Mouse (Mus musculus): ENCODE measurements at regions not wholly inside any gene's neighbourhood (a gene's known extent, or its start where the extent isn't known, plus 50 kb on each side); places are given as distances from the start of the nearest gene placed in this dataset.

DNA sequence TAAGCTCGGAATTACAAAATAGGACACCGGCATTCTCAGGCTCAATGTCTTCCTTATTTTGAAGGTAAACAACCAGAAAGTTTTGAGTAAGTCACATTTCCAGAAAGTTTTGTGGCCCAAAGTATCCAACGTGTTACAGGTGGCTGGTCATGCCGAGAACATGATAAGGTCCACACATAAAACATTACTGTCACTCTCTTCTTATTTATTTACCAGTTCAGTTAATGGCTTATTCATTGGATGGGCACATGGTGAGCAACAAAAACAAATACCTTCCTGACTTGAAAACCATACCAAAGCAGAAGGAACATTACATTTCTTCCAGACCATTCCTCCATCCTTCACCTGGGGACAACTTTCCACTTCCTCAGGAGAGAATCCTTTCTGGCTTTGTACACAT is 345.5 kb upstream of the Arid1b start:
- no peak for DNase-seq (ENCODE audit: low read depth, low spot score)

- no peak for DNase-seq (ENCODE audit: low read depth, low spot score)
Measured at GRCm38 (mm10) chr17:4654221-4654620, 339.9 kb upstream of the Arid1b start.

GRCm38 (mm10) chr17:4661996-4662395 is 332.1 kb upstream of the Arid1b start:
- DNase-seq (ENCODE audit: low read depth, low spot score), result no peak

DNA sequence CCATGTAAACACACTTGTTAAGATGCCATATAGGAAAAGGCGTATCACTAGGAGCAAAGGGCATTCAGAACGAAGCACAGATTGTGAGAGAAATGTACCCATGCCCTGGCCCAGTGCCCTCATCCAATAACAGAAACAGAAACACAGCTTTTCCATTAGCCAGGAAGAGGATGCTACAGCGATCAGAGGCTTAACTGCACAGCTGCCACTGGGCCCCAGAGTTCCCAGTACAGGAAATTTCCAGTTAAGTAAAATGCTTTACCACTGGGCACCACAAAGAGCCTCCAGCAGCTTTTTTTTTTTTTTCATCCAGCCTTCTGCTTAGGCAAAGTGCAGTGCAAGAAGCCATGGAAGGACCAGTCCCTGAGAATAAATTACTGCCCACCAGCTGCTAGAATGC is 325.6 kb upstream of the Arid1b start:
- no peak for DNase-seq (ENCODE audit: low read depth, low spot score)

DNA sequence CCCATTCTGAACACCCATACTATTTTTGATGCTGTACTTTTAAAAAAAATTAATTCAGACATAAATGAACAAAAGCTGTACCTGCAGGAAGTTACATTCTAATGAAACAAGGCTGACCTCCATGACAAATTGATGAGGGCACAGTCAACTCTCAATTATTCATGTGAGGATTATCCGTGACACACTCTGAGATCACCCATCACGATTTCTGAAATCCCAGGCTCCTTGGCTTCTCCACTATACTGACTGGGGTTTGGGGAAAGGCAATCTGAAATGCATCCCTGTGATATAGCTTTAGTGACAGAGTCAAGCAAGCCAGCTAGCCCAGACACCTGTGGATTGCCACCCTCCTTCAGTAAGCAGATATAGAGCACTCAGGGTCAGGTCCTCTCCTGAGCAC is 320.9 kb upstream of the Arid1b start:
- no peak for DNase-seq (ENCODE audit: low read depth, low spot score)

GRCm38 (mm10) chr17:4706421-4706820 is 287.7 kb upstream of the Arid1b start:
- no peak for DNase-seq (ENCODE audit: low read depth, low spot score)

GRCm38 (mm10) chr17:4721061-4721460 is 273.1 kb upstream of the Arid1b start:
- no peak for DNase-seq (ENCODE audit: low read depth, low spot score)

- no peak for DNase-seq (ENCODE audit: low read depth, low spot score)
Measured at GRCm38 (mm10) chr17:4724031-4724430, 270.1 kb upstream of the Arid1b start.

- DNase-seq (ENCODE audit: low read depth, low spot score), result no peak
Measured at GRCm38 (mm10) chr17:4726331-4726741, 267.8 kb upstream of the Arid1b start.

DNA sequence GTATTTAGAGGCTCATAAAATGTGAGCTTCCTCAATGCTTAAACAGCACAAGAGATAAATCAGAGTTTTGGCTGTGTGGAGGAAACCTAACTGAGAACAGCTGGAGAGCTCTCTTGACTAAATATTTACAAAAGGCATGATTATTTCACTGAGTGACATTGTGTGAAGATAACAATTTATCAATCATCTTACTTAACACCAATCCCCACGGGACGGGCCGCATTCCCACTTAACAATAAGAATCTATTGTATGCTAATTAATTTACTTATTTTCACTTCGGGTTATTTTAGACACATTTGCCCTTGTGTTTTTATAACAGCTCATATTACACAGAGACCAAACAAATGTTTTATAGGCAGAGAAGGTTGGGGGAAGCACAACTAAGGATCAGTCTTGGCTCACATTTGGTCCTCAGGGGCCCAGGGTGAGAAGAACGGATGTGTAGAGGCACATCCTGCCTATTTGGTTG is 259.7 kb upstream of the Arid1b start:
- DNase-seq (ENCODE audit: low read depth, low spot score), result no peak

DNA sequence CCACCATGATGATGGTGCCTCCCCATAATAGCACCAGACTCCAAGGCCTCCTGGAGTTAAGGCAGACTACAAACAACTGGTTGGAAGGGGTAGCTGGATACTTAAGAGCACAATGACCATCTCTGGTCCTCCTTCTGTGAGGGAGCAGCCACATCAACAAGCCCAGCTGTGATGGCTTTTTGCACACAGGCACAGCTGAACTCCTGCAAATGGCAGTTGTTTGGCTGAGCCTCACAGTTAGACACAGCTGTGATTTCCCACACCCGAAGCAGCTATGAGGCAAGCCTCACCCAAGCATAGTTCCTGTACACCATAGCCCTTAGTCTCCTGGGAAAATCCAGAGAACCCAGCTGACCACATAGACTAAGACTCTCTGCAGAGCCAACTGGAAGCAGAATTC is 258.9 kb upstream of the Arid1b start:
- no peak for DNase-seq (ENCODE audit: low read depth, low spot score)

DNA sequence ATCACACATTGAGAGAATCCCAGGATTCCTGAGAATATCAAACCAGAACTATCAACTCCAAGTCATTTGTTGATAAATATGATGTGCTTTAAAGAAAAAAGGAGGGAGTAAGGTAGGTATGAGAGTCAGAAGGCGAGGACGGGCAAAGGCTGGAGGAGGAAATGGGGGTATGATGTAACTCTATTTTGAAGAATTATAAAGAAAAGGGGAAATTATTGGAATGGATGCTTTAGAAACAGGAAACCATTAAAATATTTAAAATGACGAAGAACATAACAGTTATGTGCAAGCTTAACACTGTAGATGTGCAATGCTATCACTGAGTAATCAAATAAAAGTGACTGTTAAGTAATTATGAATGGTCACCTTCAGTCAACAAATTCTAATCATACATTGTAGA is 257.4 kb upstream of the Arid1b start:
- no peak for DNase-seq (ENCODE audit: low read depth, low spot score)

GRCm38 (mm10) chr17:4738717-4739485 is 255.2 kb upstream of the Arid1b start:
- no peak for DNase-seq (ENCODE audit: low read depth, low spot score)

DNA sequence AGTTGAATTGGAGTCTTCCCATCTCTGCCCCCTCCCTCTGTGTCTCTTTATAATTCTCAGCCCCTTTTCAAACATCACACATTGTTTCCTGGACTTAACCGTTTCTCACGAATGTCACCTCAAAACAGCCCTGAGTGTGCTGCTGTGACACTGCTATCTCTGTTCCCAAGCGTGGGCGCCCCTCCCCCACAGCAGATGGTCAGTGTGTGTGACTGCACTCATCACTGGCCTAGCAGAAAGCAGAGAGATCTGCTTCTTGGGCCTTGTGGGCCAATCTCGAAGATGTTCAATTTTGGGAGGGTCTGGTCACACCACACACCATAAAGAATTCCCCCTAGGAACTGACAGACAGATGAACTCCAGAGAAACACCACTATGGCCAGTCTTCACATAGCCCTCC is 253.3 kb upstream of the Arid1b start:
- DNase-seq (ENCODE audit: low read depth, low spot score), result no peak

GRCm38 (mm10) chr17:4742314-4742713 is 251.8 kb upstream of the Arid1b start:
- DNase-seq (ENCODE audit: low read depth, low spot score), result no peak

DNA sequence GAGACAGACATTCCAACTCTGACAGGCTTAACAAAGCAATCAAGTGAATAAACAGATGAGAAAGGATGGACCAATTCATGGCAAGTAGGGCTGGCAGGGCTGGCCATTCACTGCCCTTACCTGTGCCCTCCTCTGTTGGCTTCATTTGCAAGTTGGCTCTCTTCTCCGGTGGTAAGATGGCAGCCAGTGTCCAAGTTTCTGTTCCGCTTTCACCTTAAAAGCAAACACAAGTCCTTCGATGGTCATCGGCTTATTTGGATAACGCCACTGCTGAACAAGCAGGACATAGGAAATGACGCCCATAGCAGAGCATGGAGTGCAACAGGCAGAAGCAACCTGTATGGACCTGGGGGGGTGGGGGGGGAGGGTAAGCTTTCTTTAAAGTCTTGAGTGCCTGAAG is 231.2 kb upstream of the Arid1b start:
- no peak for DNase-seq (ENCODE audit: low read depth, low spot score)

- no peak for DNase-seq (ENCODE audit: low read depth, low spot score)
Measured at GRCm38 (mm10) chr17:4765723-4766122, 228.4 kb upstream of the Arid1b start.

DNA sequence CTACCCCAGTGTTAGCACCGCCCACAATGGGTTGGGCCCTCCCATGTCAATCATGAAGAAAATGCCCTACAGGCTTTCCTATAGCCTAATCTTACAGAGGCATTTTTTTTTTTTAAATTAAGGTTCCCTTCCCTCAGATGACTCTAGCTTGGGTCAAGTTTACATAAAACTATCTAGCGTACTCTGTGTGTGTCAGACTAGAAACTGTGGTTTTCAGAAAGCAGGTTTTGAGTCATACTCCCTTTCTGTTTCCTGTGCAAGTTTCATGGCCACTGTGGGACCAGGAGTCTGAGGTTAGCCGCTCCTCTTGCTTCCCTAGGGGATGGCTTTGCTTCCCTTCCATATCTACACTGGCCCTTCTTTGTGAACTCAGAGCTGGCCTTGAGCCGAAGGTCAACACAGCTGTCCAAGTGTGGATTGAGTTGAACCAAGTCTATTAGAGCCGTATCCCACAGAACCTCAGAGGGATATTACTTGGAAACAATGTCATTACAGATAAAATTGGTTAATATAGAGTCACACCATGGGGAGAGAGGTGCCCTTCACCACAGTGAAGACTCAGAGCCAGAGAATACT is 226.1 kb upstream of the Arid1b start:
- no peak for DNase-seq (ENCODE audit: low read depth, low spot score)

DNA sequence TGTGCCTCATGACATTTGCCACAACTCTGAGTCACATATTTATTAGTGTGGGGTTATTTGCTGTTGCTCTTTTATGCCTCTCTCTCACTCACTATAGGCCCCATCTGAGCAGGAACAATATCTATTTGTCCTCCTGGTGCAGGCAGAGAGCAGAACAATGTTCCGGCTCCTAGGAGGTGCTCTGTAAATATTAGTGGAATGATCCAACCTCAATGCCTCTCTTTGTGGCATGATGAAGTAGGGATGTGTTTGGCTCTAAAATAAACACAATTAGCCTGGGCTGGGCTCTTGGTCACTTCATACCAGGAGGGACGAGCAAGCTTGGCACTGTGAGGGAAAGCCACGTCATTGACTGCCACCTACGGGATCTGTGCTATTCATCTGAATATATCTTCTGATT is 224.8 kb upstream of the Arid1b start:
- no peak for DNase-seq (ENCODE audit: low read depth, low spot score)

- no peak for DNase-seq (ENCODE audit: low read depth, low spot score)
Measured at GRCm38 (mm10) chr17:4770052-4770451, 224.1 kb upstream of the Arid1b start.

GRCm38 (mm10) chr17:4778161-4778560 is 216.0 kb upstream of the Arid1b start:
- peak; percentile 42 for DNase-seq (ENCODE audit: low read depth, low spot score)

GRCm38 (mm10) chr17:4779017-4779416 is 215.1 kb upstream of the Arid1b start:
- DNase-seq (ENCODE audit: low read depth, low spot score), result no peak

DNA sequence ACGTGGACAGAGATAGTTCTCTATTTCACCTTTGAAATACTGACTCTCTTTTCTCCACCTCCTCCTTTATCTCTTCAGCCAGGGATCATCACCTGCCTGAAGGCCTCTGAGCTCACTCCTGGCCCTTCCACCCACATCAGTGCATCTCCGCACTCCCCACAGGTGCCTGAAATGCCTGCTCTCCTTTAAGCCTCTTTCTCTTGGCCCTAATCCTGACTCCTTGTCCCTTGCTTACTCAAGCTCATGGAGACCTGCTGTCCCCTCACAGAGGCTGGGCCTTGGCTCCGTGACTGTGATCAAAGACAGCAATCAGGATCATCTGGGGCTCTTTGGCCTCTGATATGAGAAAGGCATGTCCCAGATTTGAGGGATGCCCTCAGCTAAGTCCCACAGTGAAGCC is 212.5 kb upstream of the Arid1b start:
- no peak for DNase-seq (ENCODE audit: low read depth, low spot score)

Measured in embryo, embryonic 11.5 days (tissue).